Mouse (Mus musculus) cerebellum, adult 2 months (tissue): ENCODE measurements around the gene Trim32.

Source experiments
- CTCF ChIP-seq: fragments of 200-500 bp; IDR thresholded peaks from 2 replicates; pipeline ENCODE4 v1.5.1; 2011; ENCODE audit warnings: low read depth, mild to moderate bottlenecking, control low read depth, low read length, moderate library complexity, borderline replicate concordance; ENCODE audit not compliant: insufficient read depth
- POLR2A ChIP-seq: fragments of 200-500 bp; IDR thresholded peaks from 2 replicates; pipeline ENCODE4 v1.6.1; 2011; ENCODE audit warnings: low read length, control low read depth, borderline replicate concordance; ENCODE audit not compliant: insufficient read depth

DNA sequence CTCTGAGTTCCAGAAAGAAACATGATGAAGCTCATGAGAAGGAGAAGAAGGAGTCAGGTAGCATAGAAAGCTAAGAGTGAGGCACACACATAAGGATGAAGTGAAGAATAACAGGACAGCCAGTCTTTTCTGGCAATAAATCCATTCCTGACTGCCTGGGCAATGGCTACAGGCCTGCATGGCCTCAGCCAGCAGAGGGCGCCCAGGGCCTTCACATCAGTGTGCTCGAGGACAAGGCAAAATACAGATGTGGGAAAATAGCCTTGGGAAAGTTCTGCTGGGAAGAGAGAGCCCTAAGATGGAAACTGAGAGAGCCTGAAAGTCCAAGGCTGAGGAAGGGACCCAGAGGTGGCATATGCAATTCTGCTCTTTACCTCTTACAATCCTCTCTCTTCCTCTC, 49.9 kb downstream of the Trim32 start:
- peak; percentile 96 for TF ChIP-seq CTCF
- TF ChIP-seq POLR2A: no peak
